Mouse (Mus musculus) heart, adult 2 months (tissue): ENCODE measurements around the gene Gm17387.

Source experiments
- CTCF ChIP-seq: fragments of 200-600 bp; IDR thresholded peaks from 2 replicates; pipeline ENCODE4 v1.8.1; 2022; ENCODE audit warnings: antibody characterized with exemption, mild to moderate bottlenecking, moderate library complexity
- EP300 ChIP-seq: fragments of 200-500 bp; IDR thresholded peaks from 2 replicates; pipeline ENCODE4 v1.6.1; 2011; ENCODE audit warnings: low read depth, low read length, control low read depth; ENCODE audit not compliant: insufficient read depth

- no peak for TF ChIP-seq CTCF
- TF ChIP-seq EP300: no peak
Observed at GRCm38 (mm10) chr7:141052016-141052415, 23.1 kb downstream of the Gm17387 start.
